In genomic region chr9:41587762-41588161, GRCm38 (mm10) we compare ENCODE assay signal across 13 mouse cellular contexts.
DNase-seq lines count a peak whose midpoint lies in the region; ATAC-seq and TF ChIP-seq lines count a peak whose summit lies in the region.
"Had no signal": no experiment of that assay in that cellular context is flagged by ENCODE, and none has a peak within 500 bp of the region (broad histone marks: within the 10 kb centered on the region; RNA-seq: fewer than 3 reads in every experiment).

No protein-coding gene starts in this region.

- DNase-seq in adipocyte (ENCODE audit: low spot score): peak; percentile 34
- peak; percentile 67 for DNase-seq in forebrain, postnatal 0 days
- peak; percentile 72 for DNase-seq in midbrain, embryonic 14.5 days
- DNase-seq in gastrocnemius, postnatal 36 days: no peak
- DNase-seq in thymus, postnatal 10 days (ENCODE audit: low spot score in 2 of 2): no peak
- DNase-seq in liver, embryonic 11.5 days (ENCODE audit: low spot score): no peak
- DNase-seq in lung, postnatal 14 days: no peak
- DNase-seq: cerebellum, postnatal 14 days; liver; right cerebral cortex, adult 18-20 months had no signal

- intact Hi-C loops in gastrocnemius, postnatal 36 days (cut with DNase I): loop anchor here (10.0 kb wide), 1 partner anchor 363 kb away; no protein-coding TSS in a partner anchor

- H3K9ac ChIP-seq in forebrain, postnatal 0 days: peak overlapping the region; percentile 98
- peak overlapping the region; percentile 100 for H3K9ac ChIP-seq in midbrain, embryonic 14.5 days (replicated peaks; ENCODE audit: low read length)
- H3K9ac ChIP-seq in liver, embryonic 11.5 days (ENCODE audit: low read depth, low read length): no peak overlapping the region

- peaks cover 26% of the 10 kb centered on the region for H3K4me1 ChIP-seq in forebrain, postnatal 0 days (ENCODE audit: insufficient read depth)
- H3K4me1 ChIP-seq in midbrain, embryonic 14.5 days (ENCODE audit: control insufficient read depth, insufficient read depth, low read length): peaks cover 42% of the 10 kb centered on the region
- no peaks in the 10 kb centered on the region for H3K4me1 ChIP-seq in liver, embryonic 11.5 days (replicated peaks; ENCODE audit: control insufficient read depth, insufficient read depth, low read length)

- peak overlapping the region; percentile 30 for H3ac ChIP-seq in C2C12 (ENCODE audit: control insufficient read depth, insufficient read length, low read depth)

- H3K27ac ChIP-seq in forebrain, postnatal 0 days (ENCODE audit: low read depth, low read length): peak overlapping the region; percentile 99
- H3K27ac ChIP-seq in midbrain, embryonic 14.5 days (replicated peaks; ENCODE audit: low read depth, low read length): peak overlapping the region; percentile 98
- H3K27ac ChIP-seq in liver, embryonic 11.5 days (ENCODE audit: low read depth, low read length): no peak overlapping the region

- H3K4me3 ChIP-seq in C2C12 (ENCODE audit: insufficient read depth, poor library complexity, severe bottlenecking): peak overlapping the region; percentile 26
- peak overlapping the region; percentile 81 for H3K4me3 ChIP-seq in forebrain, postnatal 0 days (ENCODE audit: low read depth, low read length)
- peak overlapping the region; percentile 83 for H3K4me3 ChIP-seq in midbrain, embryonic 14.5 days (replicated peaks; ENCODE audit: low read depth, low read length)
- no peak overlapping the region for H3K4me3 ChIP-seq in liver, embryonic 11.5 days (ENCODE audit: low read depth, low read length)

- no peaks in the 10 kb centered on the region for H3K27me3 ChIP-seq in C2C12 (ENCODE audit: control insufficient read depth, insufficient read depth, insufficient read length)
- H3K27me3 ChIP-seq in forebrain, postnatal 0 days (ENCODE audit: insufficient read depth, low read length): no peaks in the 10 kb centered on the region
- no peaks in the 10 kb centered on the region for H3K27me3 ChIP-seq in midbrain, embryonic 14.5 days (ENCODE audit: control insufficient read depth, insufficient read depth, low read length)
- no peaks in the 10 kb centered on the region for H3K27me3 ChIP-seq in liver, embryonic 11.5 days (replicated peaks; ENCODE audit: control insufficient read depth, insufficient read depth, low read length)

- peak overlapping the region; percentile 85 for H3K4me2 ChIP-seq in forebrain, postnatal 0 days (ENCODE audit: low read depth)
- H3K4me2 ChIP-seq in midbrain, embryonic 14.5 days (ENCODE audit: low read length): peak overlapping the region; percentile 81
- no peak overlapping the region for H3K4me2 ChIP-seq in liver, embryonic 11.5 days

- H3K36me3 ChIP-seq in C2C12 (ENCODE audit: control insufficient read depth, insufficient read depth): peaks cover 96% of the 10 kb centered on the region
- H3K36me3 ChIP-seq in forebrain, postnatal 0 days (ENCODE audit: insufficient read depth): peaks cover 45% of the 10 kb centered on the region
- H3K36me3 ChIP-seq in midbrain, embryonic 14.5 days (ENCODE audit: control insufficient read depth, insufficient read depth, low read length): peaks cover 65% of the 10 kb centered on the region
- H3K36me3 ChIP-seq in liver, embryonic 11.5 days (ENCODE audit: control insufficient read depth, insufficient read depth, low read length): 0 out of 2 replicates have a peak, but pooled peaks cover 2% of the 10 kb centered on the region

- ATAC-seq in forebrain, postnatal 0 days: no peak
- no peak for ATAC-seq in midbrain, embryonic 14.5 days (ENCODE audit: low FRiP score, low TSS enrichment)
- ATAC-seq in liver, embryonic 11.5 days (replicated peaks; ENCODE audit: low FRiP score): no peak
- ATAC-seq: inflammation-experienced regulatory T-cells, adult 6 months; lung, postnatal 0 days had no signal

- peaks cover 86% of the 10 kb centered on the region for H3K79me3 ChIP-seq in C2C12 (ENCODE audit: low read depth)

- no peaks in the 10 kb centered on the region for H3K9me3 ChIP-seq in forebrain, postnatal 0 days (ENCODE audit: low read length)
- H3K9me3 ChIP-seq in midbrain, embryonic 14.5 days (ENCODE audit: control insufficient read depth, low read length): no peaks in the 10 kb centered on the region
- H3K9me3 ChIP-seq in liver, embryonic 11.5 days (ENCODE audit: control insufficient read depth, low read length): no peaks in the 10 kb centered on the region

- no peak for TF ChIP-seq CTCF in C2C12 (IDR thresholded peaks at IDR 0.05; ENCODE audit: control insufficient read depth, insufficient read depth, insufficient read length)
- peak; percentile 43 for TF ChIP-seq CTCF in forebrain, postnatal 0 days (IDR thresholded peaks at IDR 0.05; ENCODE audit: low read depth)

- 9% methylated on average over 4 of the region's 4 CpGs for WGBS in forebrain, postnatal 0 days
- 24% methylated on average over 4 of the region's 4 CpGs for WGBS in midbrain, embryonic 14.5 days
- 63% methylated on average over 4 of the region's 4 CpGs for WGBS in liver, embryonic 11.5 days

- peaks cover 100% of the 10 kb centered on the region for H3K79me2 ChIP-seq in C2C12 (ENCODE audit: control insufficient read depth, insufficient read depth)

TF ChIP-seq in C2C12, 6 proteins besides CTCF, POLR2A, EP300 and RAD21:
- TF ChIP-seq USF1 (IDR thresholded peaks at IDR 0.05; ENCODE audit: low read depth): no peak
- no peak for TF ChIP-seq CEBPB (IDR thresholded peaks at IDR 0.05; ENCODE audit: low read depth)
- TF ChIP-seq MAX (IDR thresholded peaks at IDR 0.05): no peak
- TF ChIP-seq MYOD1 (IDR thresholded peaks at IDR 0.05; ENCODE audit: control insufficient read depth, insufficient read length, low read depth): no peak
- no peak for TF ChIP-seq MYOG (IDR thresholded peaks at IDR 0.05; ENCODE audit: control insufficient read depth, extremely low read depth, insufficient read length)
- TF ChIP-seq FOSL1 (IDR thresholded peaks at IDR 0.05; ENCODE audit: insufficient read depth, low read length, poor library complexity, severe bottlenecking): no peak

Comparison
In these comparisons a context has a peak if more than half of its experiments do, and no peak if none do; other contexts are left out.
1. DNase-seq: peak in adipocyte (single experiment), forebrain, postnatal 0 days (single experiment) and midbrain, embryonic 14.5 days (single experiment); none in gastrocnemius, postnatal 36 days (0 of 2), thymus, postnatal 10 days (0 of 2), liver, embryonic 11.5 days (single experiment) and lung, postnatal 14 days (single experiment).